Mouse (Mus musculus): ENCODE data around the gene Asphd1. TPM values are rescaled to one million over a fixed set of nuclear protein-coding genes. Genes with fewer than 3 reads are reported as not detected.
A peak's percentile ranks its signal among the peaks of the same experiment; 100 is the strongest.

The Asphd1 gene
- total and polyA plus RNA-seq, 2 experiments from 2014 or later, result 15.9 to 58.1 TPM

GRCm38 (mm10) chr7:126951741-126952140, 2.4 kb upstream of the Asphd1 start:
- DNase-seq (ENCODE audit: low spot score) (no peak), ATAC-seq (no peak)
- Histone ChIP-seq H3K4me3 (ENCODE audit: low read length) (peak overlapping the region; percentile 52), H3K4me1 (ENCODE audit: insufficient read depth, low read length) (peaks cover 14% of the 10 kb centered on the region), H3K9me3 (ENCODE audit: low read length) (no peaks in the 10 kb centered on the region), H3K36me3 (ENCODE audit: insufficient read depth, low read length) (peaks cover 10% of the 10 kb centered on the region; the same call in 1 of the 2 replicates), H3K27ac (peak overlapping the region; percentile 87), H3K4me2 (ENCODE audit: low read depth, low read length) (peak overlapping the region; percentile 88), H3K9ac (replicated peaks; ENCODE audit: low read length) (peak overlapping the region; percentile 56), H3K27me3 (ENCODE audit: insufficient read depth, low read length) (no peaks in the 10 kb centered on the region)
- no peak for TF ChIP-seq CTCF (IDR thresholded peaks at IDR 0.05; ENCODE audit: low read depth)
- WGBS, result 21% methylated on average over 4 of the region's 4 CpGs

- Histone ChIP-seq H3K4me1 (ENCODE audit: insufficient read depth, low read length) (peaks cover 14% of the 10 kb centered on the region), H3K27me3 (ENCODE audit: insufficient read depth, low read length) (no peaks in the 10 kb centered on the region), H3K27ac (peak overlapping the region; percentile 87), H3K4me2 (ENCODE audit: low read depth, low read length) (peak overlapping the region; percentile 88), H3K4me3 (ENCODE audit: low read length) (peak overlapping the region; percentile 52), H3K9ac (replicated peaks; ENCODE audit: low read length) (peak overlapping the region; percentile 56), H3K36me3 (ENCODE audit: insufficient read depth, low read length) (peaks cover 6% of the 10 kb centered on the region; the same call in 1 of the 2 replicates), H3K9me3 (ENCODE audit: low read length) (no peaks in the 10 kb centered on the region)
- no peak for TF ChIP-seq CTCF (IDR thresholded peaks at IDR 0.05; ENCODE audit: low read depth)
- WGBS, result 4% methylated on average over 26 of the region's 26 CpGs
- ATAC-seq (0 out of 2 replicates have a peak, but pooled peaks have one; percentile 1), DNase-seq (ENCODE audit: low spot score) (peak; percentile 64)
These were observed 1.5 kb upstream of the Asphd1 start for GRCm38 (mm10) chr7:126950647-126951615.

GRCm38 (mm10) chr7:126949793-126950646, 638 bp upstream of the Asphd1 start, which contains the start of gene Sez6l2:
Gene Sez6l2 (plus strand): TSS chr7:126950563.
- H3K36me3 ChIP-seq (ENCODE audit: insufficient read depth, low read length), result peaks cover 3% of the 10 kb centered on the region
- H3K9ac ChIP-seq (replicated peaks; ENCODE audit: low read length), result peak within 1 kb of the TSS; percentile 56
- peak; percentile 92 for DNase-seq (ENCODE audit: low spot score)
- peak within 1 kb of the TSS; percentile 88 for H3K4me2 ChIP-seq (ENCODE audit: low read depth, low read length)
- no peak for TF ChIP-seq CTCF (IDR thresholded peaks at IDR 0.05; ENCODE audit: low read depth)
- no peaks in the 10 kb centered on the region for H3K9me3 ChIP-seq (ENCODE audit: low read length)
- peak within 1 kb of the TSS; percentile 87 for H3K27ac ChIP-seq
- H3K4me3 ChIP-seq (ENCODE audit: low read length), result peak within 1 kb of the TSS; percentile 52
- H3K27me3 ChIP-seq (ENCODE audit: insufficient read depth, low read length), result no peaks in the 10 kb centered on the region
- under 1% methylated on average over 42 of the region's 42 CpGs for WGBS
- H3K4me1 ChIP-seq (ENCODE audit: insufficient read depth, low read length), result peaks cover 14% of the 10 kb centered on the region
- peak; percentile 90 for ATAC-seq

- ATAC-seq (no peak), DNase-seq (ENCODE audit: low spot score) (no peak)
- Histone ChIP-seq H3K4me1 (ENCODE audit: insufficient read depth, low read length) (peaks cover 14% of the 10 kb centered on the region), H3K9me3 (ENCODE audit: low read length) (no peaks in the 10 kb centered on the region), H3K27me3 (ENCODE audit: insufficient read depth, low read length) (no peaks in the 10 kb centered on the region), H3K4me3 (ENCODE audit: low read length) (peak overlapping the region; percentile 52), H3K4me2 (ENCODE audit: low read depth, low read length) (peak overlapping the region; percentile 88), H3K9ac (replicated peaks; ENCODE audit: low read length) (peak overlapping the region; percentile 56), H3K27ac (peak overlapping the region; percentile 87), H3K36me3 (ENCODE audit: insufficient read depth, low read length) (peaks cover 4% of the 10 kb centered on the region)
- no peak for TF ChIP-seq CTCF (IDR thresholded peaks at IDR 0.05; ENCODE audit: low read depth)
- 78% methylated on average over 10 of the region's 10 CpGs for WGBS
These were observed 756 bp downstream of the Asphd1 start for GRCm38 (mm10) chr7:126948626-126949025.

- peaks cover 10% of the 10 kb centered on the region for H3K36me3 ChIP-seq (ENCODE audit: insufficient read depth, low read length)
- DNase-seq (ENCODE audit: low spot score) (peak; percentile 58), ATAC-seq (no peak)
- no peaks in the 10 kb centered on the region for H3K9me3 ChIP-seq (ENCODE audit: low read length)
- no peak overlapping the region for H3K4me2 ChIP-seq (ENCODE audit: low read depth, low read length)
- H3K27me3 ChIP-seq (ENCODE audit: insufficient read depth, low read length), result no peaks in the 10 kb centered on the region
- peaks cover 8% of the 10 kb centered on the region for H3K4me1 ChIP-seq (ENCODE audit: insufficient read depth, low read length)
- H3K9ac ChIP-seq (replicated peaks; ENCODE audit: low read length), result no peak overlapping the region
- peak; percentile 75 for TF ChIP-seq CTCF (IDR thresholded peaks at IDR 0.05; ENCODE audit: low read depth)
- H3K27ac ChIP-seq, result no peak overlapping the region
- no peak overlapping the region for H3K4me3 ChIP-seq (ENCODE audit: low read length)
- 33% methylated on average over 3 of the region's 3 CpGs for WGBS
These were observed 2.9 kb downstream of the Asphd1 start for GRCm38 (mm10) chr7:126946530-126946929.

- Histone ChIP-seq H3K4me3 (ENCODE audit: low read length) (no peak overlapping the region), H3K36me3 (ENCODE audit: insufficient read depth, low read length) (peaks cover 11% of the 10 kb centered on the region), H3K27ac (no peak overlapping the region), H3K9ac (replicated peaks; ENCODE audit: low read length) (no peak overlapping the region), H3K4me1 (ENCODE audit: insufficient read depth, low read length) (no peaks in the 10 kb centered on the region), H3K4me2 (ENCODE audit: low read depth, low read length) (no peak overlapping the region), H3K27me3 (ENCODE audit: insufficient read depth, low read length) (no peaks in the 10 kb centered on the region), H3K9me3 (ENCODE audit: low read length) (no peaks in the 10 kb centered on the region)
- WGBS, result 58% methylated on average over 5 of the region's 5 CpGs
- ATAC-seq (no peak), DNase-seq (ENCODE audit: low spot score) (no peak)
- TF ChIP-seq CTCF (IDR thresholded peaks at IDR 0.05; ENCODE audit: low read depth), result no peak
These were observed 7.6 kb downstream of the Asphd1 start for GRCm38 (mm10) chr7:126941801-126942200.

Measured in hindbrain, postnatal 0 days (tissue).